Mouse (Mus musculus) adrenal gland, adult 2 months (tissue): Measurements from ENCODE around the gene Nhlrc1. TPM values are rescaled to one million over a fixed set of nuclear protein-coding genes. Genes with fewer than 3 reads are reported as not detected.

Experiments used
- DNase-seq: peaks from one replicate; pipeline ENCODE4 v3.0.0; 2021
- long read RNA-seq: library from polyadenylated mRNA; stranded (forward); transcript quantifications from one replicate; pipeline ENCODE4 v2.0.0, GENCODE M21; 2021
- polyA plus RNA-seq: library from polyadenylated mRNA; depleted of rRNA; stranded (reverse); fragments of >200 nt; gene quantifications from 2 replicates; pipeline ENCODE4 v1.2.3, GENCODE M21; 2012; rRNA removed
- total RNA-seq, 2 experiments: library from RNA; stranded (reverse); gene quantifications; 2 replicates each; pipeline ENCODE4 v1.2.3; 2021

Nhlrc1 gene
- total RNA-seq: 1 to 10 TPM; 3.1 to 7.5 TPM
- 10.5 and 13.3 TPM in 2 replicates for polyA plus RNA-seq
- long read RNA-seq, transcript Nhlrc1-201 (1 exons, 2,294 nt): major isoform, 21 of 21 reads
- long read RNA-seq, partial matches to known transcripts: 0 of 21 reads
- long read RNA-seq, other reads (novel, unspliced or antisense): 0 of 21 reads

- DNase-seq: peak; percentile 90
Measured at GRCm38 (mm10) chr13:47014334-47015194, at the start of gene Nhlrc1. Gene Nhlrc1 (minus strand): TSS chr13:47014850.

- DNase-seq: no peak
Measured at GRCm38 (mm10) chr13:47063985-47064760, 49.5 kb upstream of the Nhlrc1 start.

- DNase-seq: no peak
Measured at GRCm38 (mm10) chr13:47062756-47063155, 48.1 kb upstream of the Nhlrc1 start.

- DNase-seq: no peak
Measured at GRCm38 (mm10) chr13:47056781-47057180, 42.1 kb upstream of the Nhlrc1 start.

- DNase-seq: no peak
Measured at GRCm38 (mm10) chr13:47056126-47056525, 41.5 kb upstream of the Nhlrc1 start.

GRCm38 (mm10) chr13:47053971-47054370, 39.3 kb upstream of the Nhlrc1 start:
- DNase-seq: no peak

GRCm38 (mm10) chr13:47050009-47050408, 35.4 kb upstream of the Nhlrc1 start:
- DNase-seq: no peak

- no peak for DNase-seq
Measured at GRCm38 (mm10) chr13:47047996-47048395, 33.3 kb upstream of the Nhlrc1 start.

GRCm38 (mm10) chr13:47044617-47044947, 29.9 kb upstream of the Nhlrc1 start, which contains the start of gene Tpmt:
Gene Tpmt (minus strand): TSS chr13:47044737.
- DNase-seq: no peak

- DNase-seq: no peak
Measured at GRCm38 (mm10) chr13:47043833-47044616, 29.4 kb upstream of the Nhlrc1 start.

GRCm38 (mm10) chr13:47043030-47043680, 28.5 kb upstream of the Nhlrc1 start, which contains the start of gene Kdm1b:
Gene Kdm1b (plus strand): TSS chr13:47043499.
- peak; percentile 99 for DNase-seq

GRCm38 (mm10) chr13:47042024-47042633, 27.5 kb upstream of the Nhlrc1 start:
- DNase-seq: no peak

- no peak for DNase-seq
Measured at GRCm38 (mm10) chr13:47040061-47040460, 25.4 kb upstream of the Nhlrc1 start.

- no peak for DNase-seq
Measured at GRCm38 (mm10) chr13:47037946-47038345, 23.3 kb upstream of the Nhlrc1 start.

GRCm38 (mm10) chr13:47033602-47034001, 19.0 kb upstream of the Nhlrc1 start:
- DNase-seq: no peak

GRCm38 (mm10) chr13:47030376-47031107, 15.9 kb upstream of the Nhlrc1 start:
- DNase-seq: no peak

GRCm38 (mm10) chr13:47020798-47021197, 6.1 kb upstream of the Nhlrc1 start:
- no peak for DNase-seq

- no peak for DNase-seq
Measured at GRCm38 (mm10) chr13:47019774-47020173, 5.1 kb upstream of the Nhlrc1 start.

GRCm38 (mm10) chr13:47017259-47017658, 2.6 kb upstream of the Nhlrc1 start:
- peak; percentile 59 for DNase-seq

GRCm38 (mm10) chr13:47015195-47015501, 498 bp upstream of the Nhlrc1 start:
- DNase-seq: no peak
